Mouse (Mus musculus) monocyte, adult 5-6 weeks (primary cell): Measurements from ENCODE around the gene Nhlrc3. TPM values are rescaled to one million over a fixed set of nuclear protein-coding genes. Genes with fewer than 3 reads are reported as not detected.
A peak's percentile ranks its signal among the peaks of the same experiment; 100 is the strongest.

Experiments
- ATAC-seq: fragments of 153-309, 156-312 bp; replicated peaks from 2 replicates; pipeline ENCODE4 v1.8.0; 2017; ENCODE audit warnings: mild to moderate bottlenecking; ENCODE audit not compliant: low TSS enrichment, insufficient number of reproducible peaks, severe bottlenecking, poor library complexity, low FRiP score
- total RNA-seq: library from RNA; stranded (forward); fragments of 200-1000, 200-491, 200-594 nt; gene quantifications from 3 replicates; pipeline ENCODE4 v1.2.3, GENCODE M21; 2017

Gene Nhlrc3
- 18.1 to 22.5 TPM (median 19.7 TPM) in 3 replicates for total RNA-seq

- peak; percentile 91 for ATAC-seq
Measured at GRCm38 (mm10) chr3:53463046-53463764, at the start of gene Nhlrc3, which contains the start of gene Proser1. Gene Nhlrc3, minus strand, starts transcription at chr3:53463332. Gene Proser1, plus strand, starts transcription at chr3:53463666.

DNA sequence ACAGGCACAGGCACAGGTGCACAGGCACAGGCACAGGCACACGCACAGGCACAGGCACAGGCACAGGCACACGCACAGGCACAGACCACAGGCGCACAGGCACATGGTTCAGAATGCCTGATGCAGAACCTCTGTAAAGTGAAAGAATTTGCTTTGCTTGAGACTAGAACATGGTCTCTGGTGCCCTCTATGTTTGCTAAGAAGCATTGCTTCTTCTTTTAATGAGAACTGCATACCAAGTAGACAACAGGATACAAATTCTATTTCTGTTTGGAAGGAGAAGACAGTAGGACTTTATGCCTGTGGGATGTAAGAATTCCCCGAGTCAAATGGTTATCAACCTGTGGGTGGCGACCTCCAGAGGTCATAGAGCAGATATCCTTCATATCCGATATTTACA lies 39.3 kb upstream of the Nhlrc3 start:
- no peak for ATAC-seq

- no peak for ATAC-seq
Measured at GRCm38 (mm10) chr3:53498351-53498905, 35.3 kb upstream of the Nhlrc3 start.

DNA sequence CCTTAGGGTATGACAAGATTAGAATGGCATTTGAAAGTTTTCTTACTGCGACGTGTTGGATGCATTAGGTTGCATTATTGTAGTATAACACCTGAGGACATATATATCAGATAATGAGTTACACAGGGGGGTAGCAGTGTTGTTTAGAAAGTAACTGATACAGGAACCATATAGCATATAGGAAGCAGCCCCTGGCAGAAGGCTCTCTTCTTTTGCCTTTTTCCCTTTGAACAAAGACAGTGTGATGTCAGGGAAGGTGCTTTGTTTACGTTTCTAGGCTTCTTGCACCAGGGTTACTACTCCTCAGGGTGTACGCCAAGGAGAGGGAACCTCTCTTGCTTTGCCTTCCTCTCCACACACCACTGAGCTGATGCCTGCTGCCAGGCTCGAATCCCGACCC lies 25.2 kb upstream of the Nhlrc3 start, which contains the start of gene Stoml3:
Gene Stoml3 (plus strand): TSS at position 301 of the 400 bp plus-strand sequence.
- no peak for ATAC-seq

DNA sequence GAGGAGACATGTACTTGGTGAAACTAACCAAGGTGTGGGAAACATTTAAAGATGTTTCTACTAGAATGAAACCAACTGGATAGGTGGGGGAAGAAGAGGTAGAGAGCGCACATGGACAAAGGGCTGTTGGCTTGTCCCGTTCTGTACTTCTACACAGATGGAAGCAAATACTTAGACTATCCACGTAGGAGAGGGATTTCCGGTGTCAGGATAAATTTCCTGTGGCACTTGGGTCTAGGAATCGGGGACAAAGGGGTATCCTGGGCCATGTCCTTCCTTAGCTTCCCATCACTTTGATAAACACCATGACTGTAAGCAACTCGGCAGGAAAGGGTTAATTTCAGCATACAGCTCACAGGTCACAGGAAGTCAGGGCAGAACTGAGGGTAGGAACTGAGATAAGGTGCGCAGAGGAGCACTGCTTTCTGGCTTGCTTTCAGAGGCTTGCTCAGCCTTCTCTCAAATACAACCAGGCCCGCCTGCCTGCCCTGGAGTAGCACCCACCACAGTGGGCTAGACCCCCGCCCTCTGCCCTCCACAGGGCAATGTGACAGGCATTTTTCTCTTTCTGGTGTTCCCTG lies 24.0 kb upstream of the Nhlrc3 start:
- ATAC-seq = no peak

GRCm38 (mm10) chr3:53486561-53486960 lies 23.4 kb upstream of the Nhlrc3 start:
- ATAC-seq = no peak

DNA sequence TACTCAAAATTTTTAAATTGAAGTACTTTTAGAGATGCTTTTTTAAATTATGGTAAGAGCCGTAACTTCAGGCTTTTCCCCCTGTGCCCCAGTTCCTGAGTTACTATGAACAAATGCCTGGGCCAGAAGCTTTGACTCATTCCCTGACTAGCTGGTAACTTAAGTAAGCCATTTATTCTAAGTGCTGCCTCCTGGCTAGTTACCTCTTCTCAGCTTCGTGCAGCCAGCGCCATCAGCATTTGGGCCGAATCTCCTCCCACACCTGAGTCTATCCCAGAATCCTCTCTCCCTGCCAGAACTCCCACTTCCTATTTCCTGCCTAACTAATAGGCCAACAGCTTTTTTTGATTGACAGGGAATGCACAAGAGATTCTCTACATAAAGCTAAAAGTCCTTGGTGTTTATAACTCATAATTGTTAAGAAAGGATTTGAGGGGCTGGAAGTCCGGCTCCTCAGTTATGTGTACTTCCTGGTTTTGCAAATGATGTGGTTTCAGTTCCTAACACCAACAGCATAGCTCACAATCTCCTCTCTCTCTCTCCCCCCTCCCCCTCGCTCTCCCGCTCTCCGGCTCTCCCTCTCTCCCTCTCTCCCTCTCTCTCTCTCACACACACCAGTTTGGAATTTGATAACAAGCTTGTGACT lies 20.4 kb upstream of the Nhlrc3 start:
- ATAC-seq = no peak

- no peak for ATAC-seq
Measured at GRCm38 (mm10) chr3:53478419-53479046, 15.4 kb upstream of the Nhlrc3 start.

GRCm38 (mm10) chr3:53477468-53477867 lies 14.3 kb upstream of the Nhlrc3 start:
- ATAC-seq = no peak

- ATAC-seq = no peak
Measured at GRCm38 (mm10) chr3:53475889-53476288, 12.8 kb upstream of the Nhlrc3 start.

DNA sequence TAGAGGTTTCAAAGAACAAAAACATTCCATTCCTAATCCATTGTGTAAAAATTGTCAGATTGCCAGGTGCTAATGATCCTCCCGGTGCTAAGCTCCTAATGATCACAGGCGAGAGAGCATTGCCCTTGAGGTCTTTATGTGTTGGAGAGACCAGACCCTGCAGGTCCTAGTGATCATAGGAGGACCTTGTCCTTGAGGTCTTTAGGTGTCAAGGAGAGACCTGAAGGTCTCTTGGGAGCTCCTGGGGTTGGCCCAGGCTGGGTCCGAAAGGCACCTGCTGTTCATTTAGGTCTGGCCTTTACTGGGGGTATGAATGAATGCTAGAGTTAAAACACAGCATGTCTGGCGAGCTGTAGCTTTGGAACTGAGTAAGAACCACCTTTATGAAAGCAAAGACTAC lies 11.0 kb upstream of the Nhlrc3 start:
- no peak for ATAC-seq

GRCm38 (mm10) chr3:53472061-53472460 lies 8.9 kb upstream of the Nhlrc3 start:
- no peak for ATAC-seq

DNA sequence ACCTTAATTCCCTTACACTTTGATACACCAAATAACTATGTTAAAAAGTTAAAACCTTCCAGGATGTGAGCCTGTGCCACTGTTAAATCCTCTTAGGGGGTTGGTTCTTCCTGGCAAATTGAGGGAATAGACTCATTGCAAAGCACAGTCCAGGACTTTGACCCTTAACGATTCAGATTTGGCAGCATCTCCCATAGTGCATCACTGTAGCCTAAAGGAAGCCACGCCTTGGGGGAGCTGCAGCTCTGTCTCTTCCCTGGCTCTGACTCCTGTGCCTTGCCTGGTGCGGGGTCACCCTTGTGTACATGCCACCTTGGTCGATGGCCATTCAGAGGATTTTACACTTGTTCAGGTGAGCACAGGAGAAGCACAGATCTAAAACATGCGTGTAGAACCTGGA lies 6.5 kb upstream of the Nhlrc3 start:
- no peak for ATAC-seq

DNA sequence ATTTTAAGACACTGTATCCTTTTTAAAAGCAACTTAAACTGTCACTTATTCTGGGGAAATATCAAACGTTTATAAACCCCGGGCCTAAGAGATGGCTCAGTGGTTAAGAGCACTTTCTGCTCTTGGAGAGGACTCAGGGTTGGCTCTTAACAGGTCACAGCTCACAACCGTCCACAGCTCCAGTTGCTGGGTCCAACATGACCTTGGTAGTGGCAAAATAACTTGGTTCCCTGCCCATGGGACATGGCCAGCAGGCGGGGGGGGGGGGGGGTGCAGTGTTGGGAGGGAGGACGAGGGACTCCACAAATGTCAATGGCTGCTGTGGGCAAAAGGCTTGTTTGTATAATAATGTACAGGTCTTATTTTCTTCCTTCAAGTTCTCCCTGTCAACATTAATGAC lies 4.2 kb upstream of the Nhlrc3 start:
- no peak for ATAC-seq

- 0 out of 2 replicates have a peak, but pooled peaks have one; percentile 14 for ATAC-seq
Measured at GRCm38 (mm10) chr3:53466481-53466880, 3.3 kb upstream of the Nhlrc3 start.

DNA sequence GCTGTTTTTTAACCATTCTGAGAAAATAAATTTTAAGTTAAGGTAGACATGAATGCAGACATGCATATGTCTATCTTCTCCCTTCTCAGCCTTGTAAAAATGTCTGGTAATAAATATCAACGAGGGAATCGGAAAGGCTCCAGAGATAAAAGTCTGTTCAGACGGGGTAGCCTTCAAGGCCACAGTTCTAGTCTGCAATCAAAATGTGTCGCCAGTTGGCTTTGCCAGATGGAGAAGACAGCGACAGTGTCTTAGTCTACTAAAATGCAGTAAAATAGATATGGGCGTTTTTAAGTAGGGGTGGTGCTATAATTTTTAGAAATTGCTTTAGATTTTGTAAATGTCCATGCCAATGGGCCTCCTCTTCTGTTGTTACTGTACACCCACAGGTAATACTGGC lies 2.2 kb upstream of the Nhlrc3 start:
- ATAC-seq = no peak

- no peak for ATAC-seq
Measured at GRCm38 (mm10) chr3:53464146-53464698, 1.1 kb upstream of the Nhlrc3 start.

- ATAC-seq = no peak
Measured at GRCm38 (mm10) chr3:53463765-53464114, 608 bp upstream of the Nhlrc3 start.

DNA sequence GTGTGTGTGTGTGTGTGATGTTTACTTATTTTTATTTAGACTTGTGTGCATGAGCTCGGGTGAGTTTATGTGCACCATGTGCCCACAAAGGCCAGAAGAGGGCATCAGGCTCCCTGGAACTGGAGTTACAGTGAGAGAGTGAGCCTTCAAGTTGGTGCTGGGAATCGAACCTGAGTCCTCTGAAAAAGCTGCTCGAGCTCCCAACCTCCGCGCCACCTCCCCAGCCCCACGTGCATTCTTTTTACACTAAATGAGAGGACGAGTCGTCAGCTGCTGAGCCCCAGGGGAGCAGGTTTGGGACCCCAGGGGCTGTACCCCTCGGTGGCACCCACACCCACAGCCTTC lies 459 bp downstream of the Nhlrc3 start:
- peak; percentile 12; the same call in 1 of the 2 replicates for ATAC-seq
